Mouse (Mus musculus) embryonic facial prominence, embryonic 12.5 days (tissue): ENCODE measurements around the gene Slc15a4. TPM values are rescaled to one million over a fixed set of nuclear protein-coding genes. Genes with fewer than 3 reads are reported as not detected.
A peak's percentile ranks its signal among the peaks of the same experiment; 100 is the strongest.

Experiments used
- ATAC-seq: fragments of 200-750 bp; cut with Nextera tagmentation; 2 replicates; pipeline ENCODE4 v1.8.0; 2017; ENCODE audit not compliant: insufficient number of reproducible peaks, insufficient read depth, low FRiP score, low TSS enrichment
- H3K27ac ChIP-seq: fragments of 300-500 bp; sonication (generic); 2 replicates; pipeline ENCODE4 v1.5.1; 2016; ENCODE audit warnings: mild to moderate bottlenecking
- H3K27me3 ChIP-seq: fragments of 300-500 bp; sonication (generic); 2 replicates; pipeline ENCODE4 v1.6.1; 2016; ENCODE audit warnings: mild to moderate bottlenecking, moderate library complexity
- H3K36me3 ChIP-seq: fragments of 300-500 bp; sonication (generic); 2 replicates; pipeline ENCODE4 v1.6.1; 2016; ENCODE audit warnings: mild to moderate bottlenecking
- H3K4me1 ChIP-seq: fragments of 300-500 bp; sonication (generic); 2 replicates; pipeline ENCODE4 v1.6.1; 2016
- H3K4me2 ChIP-seq: fragments of 300-500 bp; sonication (generic); replicated peaks from 2 replicates; pipeline ENCODE4 v1.6.1; 2016; ENCODE audit warnings: mild to moderate bottlenecking, moderate library complexity
- H3K4me3 ChIP-seq: fragments of 300-500 bp; sonication (generic); 2 replicates; pipeline ENCODE4 v1.5.1; 2016; ENCODE audit warnings: mild to moderate bottlenecking
- H3K9ac ChIP-seq: fragments of 300-500 bp; sonication (generic); 2 replicates; pipeline ENCODE4 v1.6.1; 2016; ENCODE audit warnings: mild to moderate bottlenecking, moderate library complexity
- H3K9me3 ChIP-seq: fragments of 300-500 bp; sonication (generic); 2 replicates; pipeline ENCODE4 v1.6.1; 2016; ENCODE audit warnings: mild to moderate bottlenecking, moderate library complexity
- WGBS: fragments of 180-500 bp; shearing (Covaris S2); methylation state at CpG from one replicate; pipeline ENCODE4 v1.1.7; 2016; 5-methylcytosine and 5-hydroxymethylcytosine counted together
- polyA plus RNA-seq: library from polyadenylated mRNA; unstranded; fragments of >200 nt; fragmentation: Nextera tagmentation; extraction: Ambion mirVana; gene quantifications from 2 replicates; pipeline ENCODE4 v1.2.1, GENCODE M21; 2016

Gene Slc15a4
- polyA plus RNA-seq, 1 experiment from 2014 or later = 25.8 TPM

- Histone ChIP-seq H3K4me3 (no peak overlapping the region), H3K9me3 (peaks cover 5% of the 10 kb centered on the region; the same call in 1 of the 2 replicates), H3K4me2 (no peak overlapping the region), H3K9ac (no peak overlapping the region), H3K27ac (no peak overlapping the region), H3K4me1 (no peaks in the 10 kb centered on the region), H3K36me3 (no peaks in the 10 kb centered on the region), H3K27me3 (no peaks in the 10 kb centered on the region)
- no peak for ATAC-seq
- 90% methylated on average over 3 of the region's 3 CpGs for WGBS
These were observed 7.7 kb upstream of the Slc15a4 start for GRCm38 (mm10) chr5:127640359-127640758.

- no peak for ATAC-seq
- H3K9ac ChIP-seq = no peak overlapping the region
- 92% methylated on average over 13 of the region's 13 CpGs for WGBS
- peaks cover 5% of the 10 kb centered on the region; the same call in 1 of the 2 replicates for H3K9me3 ChIP-seq
- H3K27me3 ChIP-seq = no peaks in the 10 kb centered on the region
- H3K4me1 ChIP-seq = no peaks in the 10 kb centered on the region
- H3K27ac ChIP-seq = no peak overlapping the region
- H3K36me3 ChIP-seq = no peaks in the 10 kb centered on the region
- no peak overlapping the region for H3K4me3 ChIP-seq
- no peak overlapping the region for H3K4me2 ChIP-seq
These were observed 6.9 kb upstream of the Slc15a4 start for GRCm38 (mm10) chr5:127639635-127640034.

GRCm38 (mm10) chr5:127639067-127639605, 6.4 kb upstream of the Slc15a4 start:
- Histone ChIP-seq H3K36me3 (no peaks in the 10 kb centered on the region), H3K4me1 (no peaks in the 10 kb centered on the region), H3K4me3 (no peak overlapping the region), H3K9ac (no peak overlapping the region), H3K4me2 (no peak overlapping the region), H3K27me3 (no peaks in the 10 kb centered on the region), H3K9me3 (peaks cover 5% of the 10 kb centered on the region; the same call in 1 of the 2 replicates), H3K27ac (no peak overlapping the region)
- no peak for ATAC-seq
- 78% methylated on average over 6 of the region's 6 CpGs for WGBS

GRCm38 (mm10) chr5:127638177-127638576, 5.5 kb upstream of the Slc15a4 start:
- H3K4me2 ChIP-seq = no peak overlapping the region
- peaks cover 4% of the 10 kb centered on the region for H3K27me3 ChIP-seq
- H3K27ac ChIP-seq = no peak overlapping the region
- H3K4me1 ChIP-seq = no peaks in the 10 kb centered on the region
- H3K4me3 ChIP-seq = no peak overlapping the region
- no peak overlapping the region for H3K9ac ChIP-seq
- 85% methylated on average over 2 of the region's 2 CpGs for WGBS
- ATAC-seq = no peak
- no peaks in the 10 kb centered on the region for H3K36me3 ChIP-seq
- H3K9me3 ChIP-seq = peaks cover 5% of the 10 kb centered on the region; the same call in 1 of the 2 replicates

GRCm38 (mm10) chr5:127637622-127638021, 4.9 kb upstream of the Slc15a4 start:
- WGBS = 70% methylated on average over 4 of the region's 4 CpGs
- H3K4me2 ChIP-seq = no peak overlapping the region
- no peak for ATAC-seq

GRCm38 (mm10) chr5:127633666-127634065, 969 bp upstream of the Slc15a4 start:
- no peak overlapping the region for H3K9ac ChIP-seq
- H3K36me3 ChIP-seq = no peaks in the 10 kb centered on the region
- H3K27me3 ChIP-seq = peaks cover 25% of the 10 kb centered on the region
- no peak overlapping the region for H3K4me2 ChIP-seq
- no peak overlapping the region for H3K4me3 ChIP-seq
- ATAC-seq = no peak
- H3K27ac ChIP-seq = no peak overlapping the region
- peaks cover 5% of the 10 kb centered on the region; the same call in 1 of the 2 replicates for H3K4me1 ChIP-seq
- H3K9me3 ChIP-seq = no peaks in the 10 kb centered on the region
- WGBS = 90% methylated on average over 7 of the region's 7 CpGs

More at GRCm38 (mm10) chr5:127637622-127638021, 4.9 kb upstream of the Slc15a4 start:
- Histone ChIP-seq H3K36me3 (no peaks in the 10 kb centered on the region), H3K27ac (no peak overlapping the region), H3K4me3 (no peak overlapping the region), H3K9me3 (peaks cover 5% of the 10 kb centered on the region; the same call in 1 of the 2 replicates), H3K9ac (no peak overlapping the region), H3K4me1 (no peaks in the 10 kb centered on the region; the same call in 1 of the 2 replicates), H3K27me3 (peaks cover 10% of the 10 kb centered on the region)

GRCm38 (mm10) chr5:127633188-127633587, 491 bp upstream of the Slc15a4 start:
- H3K9ac ChIP-seq = no peak overlapping the region
- ATAC-seq = no peak
- H3K27ac ChIP-seq = no peak overlapping the region
- no peaks in the 10 kb centered on the region for H3K9me3 ChIP-seq
- peaks cover 25% of the 10 kb centered on the region for H3K27me3 ChIP-seq
- peak overlapping the region; percentile 99 for H3K4me2 ChIP-seq
- H3K36me3 ChIP-seq = no peaks in the 10 kb centered on the region
- 41% methylated on average over 4 of the region's 4 CpGs for WGBS
- peak overlapping the region; percentile 55; the same call in 1 of the 2 replicates for H3K4me3 ChIP-seq
- peaks cover 5% of the 10 kb centered on the region; the same call in 1 of the 2 replicates for H3K4me1 ChIP-seq

GRCm38 (mm10) chr5:127631671-127632070, 1.0 kb downstream of the Slc15a4 start:
- peaks cover 25% of the 10 kb centered on the region for H3K27me3 ChIP-seq
- peak; percentile 55; the same call in 1 of the 2 replicates for ATAC-seq
- peak overlapping the region; percentile 62; the same call in 1 of the 2 replicates for H3K9ac ChIP-seq
- no peaks in the 10 kb centered on the region for H3K9me3 ChIP-seq
- H3K36me3 ChIP-seq = no peaks in the 10 kb centered on the region
- WGBS = 12% methylated on average over 5 of the region's 5 CpGs
- no peak overlapping the region for H3K27ac ChIP-seq
- peak overlapping the region; percentile 55 for H3K4me3 ChIP-seq
- peaks cover 5% of the 10 kb centered on the region; the same call in 1 of the 2 replicates for H3K4me1 ChIP-seq
- H3K4me2 ChIP-seq = peak overlapping the region; percentile 99

GRCm38 (mm10) chr5:127627242-127627641, 5.5 kb downstream of the Slc15a4 start:
- H3K27me3 ChIP-seq = peaks cover 12% of the 10 kb centered on the region
- no peak overlapping the region for H3K27ac ChIP-seq
- H3K9ac ChIP-seq = no peak overlapping the region
- H3K4me1 ChIP-seq = peaks cover 3% of the 10 kb centered on the region; the same call in 1 of the 2 replicates
- H3K9me3 ChIP-seq = no peaks in the 10 kb centered on the region
- no peaks in the 10 kb centered on the region for H3K36me3 ChIP-seq
- WGBS = 85% methylated on average over 12 of the region's 12 CpGs
- no peak for ATAC-seq
- no peak overlapping the region for H3K4me2 ChIP-seq
- H3K4me3 ChIP-seq = no peak overlapping the region

- Histone ChIP-seq H3K9ac (no peak overlapping the region), H3K4me3 (no peak overlapping the region), H3K4me1 (no peaks in the 10 kb centered on the region), H3K27me3 (no peaks in the 10 kb centered on the region), H3K27ac (no peak overlapping the region), H3K4me2 (no peak overlapping the region), H3K9me3 (no peaks in the 10 kb centered on the region), H3K36me3 (no peaks in the 10 kb centered on the region)
- no peak for ATAC-seq
- WGBS = 81% methylated on average over 10 of the region's 10 CpGs
These were observed 8.1 kb downstream of the Slc15a4 start for GRCm38 (mm10) chr5:127624427-127625213.

- H3K27me3 ChIP-seq = no peaks in the 10 kb centered on the region
- no peak overlapping the region for H3K9ac ChIP-seq
- 81% methylated on average over 10 of the region's 10 CpGs for WGBS
- ATAC-seq = no peak
- no peak overlapping the region for H3K4me2 ChIP-seq
- H3K27ac ChIP-seq = no peak overlapping the region
- H3K9me3 ChIP-seq = no peaks in the 10 kb centered on the region
- peaks cover 3% of the 10 kb centered on the region for H3K4me1 ChIP-seq
- H3K36me3 ChIP-seq = no peaks in the 10 kb centered on the region
- H3K4me3 ChIP-seq = no peak overlapping the region
These were observed 11.6 kb downstream of the Slc15a4 start for GRCm38 (mm10) chr5:127621108-127621507.

GRCm38 (mm10) chr5:127620371-127620770, 12.3 kb downstream of the Slc15a4 start:
- no peak overlapping the region for H3K9ac ChIP-seq
- ATAC-seq = no peak
- H3K27me3 ChIP-seq = no peaks in the 10 kb centered on the region
- no peak overlapping the region for H3K4me3 ChIP-seq
- H3K36me3 ChIP-seq = no peaks in the 10 kb centered on the region
- WGBS = 77% methylated on average over 8 of the region's 8 CpGs
- peaks cover 10% of the 10 kb centered on the region for H3K4me1 ChIP-seq
- no peaks in the 10 kb centered on the region for H3K9me3 ChIP-seq
- no peak overlapping the region for H3K4me2 ChIP-seq
- H3K27ac ChIP-seq = no peak overlapping the region
